Mouse (Mus musculus) small intestine, adult 2 months (tissue): ENCODE data around the gene Nbr1. TPM values are rescaled to one million over a fixed set of nuclear protein-coding genes. Genes with fewer than 3 reads are reported as not detected.

Source experiments
- H3K27ac ChIP-seq: fragments of 200-500 bp; 2 replicates; pipeline ENCODE4 v1.5.1; 2012; ENCODE audit warnings: low read depth, low read length, control low read depth, inconsistent platforms; ENCODE audit not compliant: insufficient read depth
- H3K27me3 ChIP-seq: fragments of 200-500 bp; 2 replicates; pipeline ENCODE4 v1.6.1; 2012; ENCODE audit warnings: mild to moderate bottlenecking, moderate library complexity, low read length, inconsistent platforms; ENCODE audit not compliant: control insufficient read depth, insufficient read depth
- H3K36me3 ChIP-seq: fragments of 200-500 bp; 2 replicates; pipeline ENCODE4 v1.6.1; 2012; ENCODE audit warnings: mild to moderate bottlenecking, low read length, control low read depth, inconsistent platforms; ENCODE audit not compliant: control insufficient read depth, insufficient read depth
- H3K4me1 ChIP-seq: fragments of 200-500 bp; 2 replicates; pipeline ENCODE4 v1.6.1; 2012; ENCODE audit warnings: low read length, inconsistent platforms, mixed read lengths; ENCODE audit not compliant: control insufficient read depth, insufficient read depth, insufficient read length
- H3K4me3 ChIP-seq: fragments of 200-500 bp; 2 replicates; pipeline ENCODE4 v1.5.1; 2012; ENCODE audit warnings: low read depth, mild to moderate bottlenecking, control low read depth, inconsistent platforms, low read length, moderate library complexity
- CTCF ChIP-seq: fragments of 200-500 bp; IDR thresholded peaks from 2 replicates; pipeline ENCODE4 v1.5.1; 2012; ENCODE audit warnings: low read depth, mild to moderate bottlenecking, control low read depth, inconsistent platforms, low read length, moderate library complexity, mixed read lengths; ENCODE audit not compliant: insufficient replicate concordance, insufficient read length; ENCODE audit errors: extremely low read depth
- POLR2A ChIP-seq: fragments of 200-500 bp; IDR thresholded peaks from 2 replicates; pipeline ENCODE4 v1.6.1; 2012; ENCODE audit warnings: low read depth, mild to moderate bottlenecking, control low read depth, inconsistent platforms, low read length, moderate library complexity
- WGBS: fragments of 180-500 bp; shearing (Covaris S2); methylation state at CpG from one replicate; pipeline ENCODE4 v1.1.7; 2018; 5-methylcytosine and 5-hydroxymethylcytosine counted together
- polyA plus RNA-seq: library from polyadenylated mRNA; depleted of rRNA; stranded (reverse); fragments of >200 nt; gene quantifications from 2 replicates; pipeline ENCODE4 v1.2.3, GENCODE M21; 2012

Nbr1 gene
- polyA plus RNA-seq, 1 experiment, result 116 TPM

GRCm38 (mm10) chr11:101556541-101556940, 4.6 kb downstream of the Nbr1 start:
- peaks cover 36% of the 10 kb centered on the region for H3K36me3 ChIP-seq
- H3K27me3 ChIP-seq, result no peaks in the 10 kb centered on the region
- WGBS, result 28% methylated on average over 7 of the region's 7 CpGs
- TF ChIP-seq POLR2A (no peak), CTCF (no peak)
- no peaks in the 10 kb centered on the region; the same call in 1 of the 2 replicates for H3K4me1 ChIP-seq
- peak overlapping the region; percentile 54; the same call in 1 of the 2 replicates for H3K27ac ChIP-seq
- H3K4me3 ChIP-seq, result no peak overlapping the region

GRCm38 (mm10) chr11:101556954-101557353, 5.0 kb downstream of the Nbr1 start:
- TF ChIP-seq CTCF (no peak), POLR2A (no peak)
- 23% methylated on average over 2 of the region's 2 CpGs for WGBS
- Histone ChIP-seq H3K27me3 (no peaks in the 10 kb centered on the region), H3K4me3 (no peak overlapping the region), H3K36me3 (peaks cover 36% of the 10 kb centered on the region), H3K4me1 (no peaks in the 10 kb centered on the region; the same call in 1 of the 2 replicates), H3K27ac (peak overlapping the region; percentile 54; the same call in 1 of the 2 replicates)

- Histone ChIP-seq H3K27me3 (no peaks in the 10 kb centered on the region), H3K27ac (no peak overlapping the region), H3K36me3 (peaks cover 66% of the 10 kb centered on the region), H3K4me3 (no peak overlapping the region), H3K4me1 (no peaks in the 10 kb centered on the region)
- 15% methylated on average over 5 of the region's 5 CpGs for WGBS
- TF ChIP-seq CTCF (peak; percentile 59; the same call in 1 of the 2 replicates), POLR2A (no peak)
These were observed 10.4 kb downstream of the Nbr1 start for GRCm38 (mm10) chr11:101562391-101562790.

DNA sequence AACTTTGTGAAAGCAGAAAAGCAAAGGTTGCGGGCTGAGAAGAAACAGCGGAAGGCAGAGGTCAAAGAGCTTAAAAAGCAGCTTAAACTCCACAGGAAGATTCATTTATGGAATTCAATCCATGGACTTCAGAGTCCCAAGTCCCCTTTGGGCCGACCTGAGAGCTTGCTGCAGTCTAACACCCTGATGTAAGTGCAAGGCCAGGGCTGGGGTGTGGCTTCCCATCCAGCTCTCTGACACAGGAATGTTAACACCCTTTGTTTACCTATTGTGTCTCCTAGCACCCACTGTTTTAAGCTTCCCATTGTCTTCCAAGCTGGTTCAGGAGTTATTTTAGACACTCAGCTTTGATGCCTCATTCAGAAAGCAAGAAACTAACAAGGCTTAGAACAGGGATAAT, 16.5 kb downstream of the Nbr1 start:
- H3K27ac ChIP-seq, result peak overlapping the region; percentile 58

GRCm38 (mm10) chr11:101576116-101576515, 24.2 kb downstream of the Nbr1 start:
- Histone ChIP-seq H3K27me3 (no peaks in the 10 kb centered on the region), H3K27ac (no peak overlapping the region), H3K36me3 (peaks cover 80% of the 10 kb centered on the region), H3K4me3 (no peak overlapping the region), H3K4me1 (no peaks in the 10 kb centered on the region)
- TF ChIP-seq POLR2A (no peak), CTCF (peak; percentile 34; the same call in 1 of the 2 replicates)
- 86% methylated on average over 6 of the region's 6 CpGs for WGBS

More for the DNA sequence above, 16.5 kb downstream of the Nbr1 start:
- Histone ChIP-seq H3K27me3 (no peaks in the 10 kb centered on the region), H3K4me3 (no peak overlapping the region), H3K4me1 (peaks cover 3% of the 10 kb centered on the region; the same call in 1 of the 2 replicates), H3K36me3 (peaks cover 81% of the 10 kb centered on the region)
- 51% methylated on average over 3 of the region's 3 CpGs for WGBS
- TF ChIP-seq CTCF (no peak), POLR2A (no peak)

GRCm38 (mm10) chr11:101581081-101581764, 29.3 kb downstream of the Nbr1 start:
- H3K4me1 ChIP-seq, result no peaks in the 10 kb centered on the region; the same call in 1 of the 2 replicates
- 65% methylated on average over 6 of the region's 6 CpGs for WGBS
- TF ChIP-seq CTCF (no peak), POLR2A (no peak)
- peaks cover 45% of the 10 kb centered on the region for H3K36me3 ChIP-seq
- 0 out of 2 replicates have a peak overlapping the region, but pooled peaks have one; percentile 16 for H3K27ac ChIP-seq
- no peak overlapping the region for H3K4me3 ChIP-seq
- no peaks in the 10 kb centered on the region for H3K27me3 ChIP-seq
